Mouse (Mus musculus) liver, embryonic 14.5 days (tissue): Measurements from ENCODE around the gene Dedd2. TPM values are rescaled to one million over a fixed set of nuclear protein-coding genes. Genes with fewer than 3 reads are reported as not detected.
A peak's percentile ranks its signal among the peaks of the same experiment; 100 is the strongest.

Source experiments
- ATAC-seq: fragments of 200-750 bp; cut with Nextera tagmentation; 2 replicates; pipeline ENCODE4 v1.8.0; 2017; ENCODE audit warnings: moderate number of reproducible peaks, mild to moderate bottlenecking, moderate library complexity; ENCODE audit not compliant: insufficient read depth
- DNase-seq, 3 experiments: peaks; one replicate each; pipeline ENCODE4 v3.0.0-alpha.2; 2012 to 2013; ENCODE audit warnings: low read depth in 3 of 3, low spot score in 3 of 3
- H3K27ac ChIP-seq: fragments of 300-500 bp; sonication (generic); 2 replicates; pipeline ENCODE4 v1.5.1; 2014; ENCODE audit warnings: moderate library complexity, mild to moderate bottlenecking, control low read depth, inconsistent platforms
- H3K27me3 ChIP-seq: fragments of 300-500 bp; sonication (generic); 2 replicates; pipeline ENCODE4 v1.6.1; 2014; ENCODE audit warnings: mild to moderate bottlenecking, low read length, moderate library complexity; ENCODE audit not compliant: control insufficient read depth, insufficient read depth
- H3K36me3 ChIP-seq: fragments of 300-500 bp; sonication (generic); replicated peaks from 2 replicates; pipeline ENCODE4 v1.6.1; 2014; ENCODE audit warnings: low read depth; ENCODE audit not compliant: control insufficient read depth, insufficient read depth
- H3K4me1 ChIP-seq, 2 experiments: fragments of 200-500 bp in 1 of 2; fragments of 300-500 bp in 1 of 2; sonication (generic) in 1 of 2; replicated peaks; 2 replicates each; pipeline ENCODE4 v1.6.1; 2012 to 2014; ENCODE audit warnings: antibody characterized with exemption in 1 of 2, inconsistent platforms in 1 of 2, low read length in 1 of 2; ENCODE audit not compliant: control insufficient read depth in 2 of 2, insufficient read depth in 2 of 2
- H3K4me2 ChIP-seq: fragments of 300-500 bp; sonication (generic); 2 replicates; pipeline ENCODE4 v1.6.1; 2014; ENCODE audit warnings: low read depth, mild to moderate bottlenecking, control low read depth, moderate library complexity
- H3K4me3 ChIP-seq, 2 experiments: fragments of 200-500 bp in 1 of 2; fragments of 300-500 bp in 1 of 2; sonication (generic) in 1 of 2; 2 replicates each; pipeline ENCODE4 v1.5.1; 2012 to 2014; ENCODE audit warnings: low read depth in 2 of 2, low read length in 2 of 2, mild to moderate bottlenecking in 2 of 2, control low read depth in 1 of 2, inconsistent platforms in 1 of 2, moderate library complexity in 1 of 2; ENCODE audit not compliant: insufficient read depth in 1 of 2
- H3K9ac ChIP-seq: fragments of 300-500 bp; sonication (generic); replicated peaks from 2 replicates; pipeline ENCODE4 v1.6.1; 2014; ENCODE audit warnings: mild to moderate bottlenecking, control low read depth, moderate library complexity
- H3K9me3 ChIP-seq: fragments of 300-500 bp; sonication (generic); 2 replicates; pipeline ENCODE4 v1.6.1; 2016; ENCODE audit warnings: low read length, mixed read lengths; ENCODE audit not compliant: control insufficient read depth
- CTCF ChIP-seq: IDR thresholded peaks from 2 replicates; pipeline ENCODE4 v1.5.1; 2016; ENCODE audit warnings: antibody characterized with exemption, low read depth, control low read depth
- EP300 ChIP-seq: IDR thresholded peaks from 2 replicates; pipeline ENCODE4 v1.6.1; 2016; ENCODE audit warnings: antibody characterized with exemption, low read depth
- WGBS: fragments of 180-500 bp; shearing (Covaris S2); extraction: QIAGEN DNeasy Blood & Tissue Kit; methylation state at CpG from one replicate; pipeline ENCODE4 v1.1.7; 2014; ENCODE audit not compliant: insufficient replicate concordance; 5-methylcytosine and 5-hydroxymethylcytosine counted together
- polyA plus RNA-seq, 2 experiments: library from polyadenylated mRNA; depleted of rRNA in 1 of 2; stranded (reverse) in 1 of 2; unstranded in 1 of 2; fragments of >200 nt; fragmentation: Nextera tagmentation in 1 of 2; extraction: Ambion mirVana in 1 of 2; gene quantifications; 2 replicates each; pipeline versions ENCODE4 v1.2.1 to v1.2.3; 2012 to 2014

The Dedd2 gene
- polyA plus RNA-seq, 2 experiments, result 20.8 to 26.9 TPM

GRCm38 (mm10) chr7:25237249-25238014 lies 17.0 kb upstream of the Dedd2 start, which contains the start of gene Gsk3a:
Gene Gsk3a (minus strand): TSS chr7:25237851.
- H3K4me3 ChIP-seq, result peak within 1 kb of the TSS; percentile 93 to 99
- peaks cover 21% of the 10 kb centered on the region for H3K36me3 ChIP-seq
- H3K4me1 ChIP-seq, result peaks cover 9 to 15% of the 10 kb centered on the region in 2 experiments
- no peaks in the 10 kb centered on the region for H3K27me3 ChIP-seq
- H3K4me2 ChIP-seq, result peak within 1 kb of the TSS; percentile 95
- H3K9me3 ChIP-seq, result no peaks in the 10 kb centered on the region
- DNase-seq, result peak; percentile 95 to 98 (median 98)
- TF ChIP-seq CTCF, result no peak
- no peak for TF ChIP-seq EP300
- under 1% methylated on average over 76 of the region's 76 CpGs for WGBS
- peak within 1 kb of the TSS; percentile 91 for H3K27ac ChIP-seq
- peak; percentile 81 for ATAC-seq
- H3K9ac ChIP-seq, result peak within 1 kb of the TSS; percentile 93

- no peak overlapping the region for H3K27ac ChIP-seq
- no peaks in the 10 kb centered on the region for H3K27me3 ChIP-seq
- DNase-seq, result no peak
- peaks cover 40% of the 10 kb centered on the region for H3K36me3 ChIP-seq
- H3K4me3 ChIP-seq, result peak overlapping the region in 1 of 2 experiments; percentile 93; a peak in 1 of 4 replicates
- H3K4me1 ChIP-seq, result peaks cover 9 to 15% of the 10 kb centered on the region in 2 experiments
- no peaks in the 10 kb centered on the region for H3K9me3 ChIP-seq
- peak overlapping the region; percentile 95 for H3K4me2 ChIP-seq
- WGBS, result 90% methylated on average over 5 of the region's 5 CpGs
- TF ChIP-seq CTCF (no peak), EP300 (no peak)
- ATAC-seq, result no peak
- peak overlapping the region; percentile 93 for H3K9ac ChIP-seq
Observed at GRCm38 (mm10) chr7:25235526-25235925, 15.1 kb upstream of the Dedd2 start.

DNA sequence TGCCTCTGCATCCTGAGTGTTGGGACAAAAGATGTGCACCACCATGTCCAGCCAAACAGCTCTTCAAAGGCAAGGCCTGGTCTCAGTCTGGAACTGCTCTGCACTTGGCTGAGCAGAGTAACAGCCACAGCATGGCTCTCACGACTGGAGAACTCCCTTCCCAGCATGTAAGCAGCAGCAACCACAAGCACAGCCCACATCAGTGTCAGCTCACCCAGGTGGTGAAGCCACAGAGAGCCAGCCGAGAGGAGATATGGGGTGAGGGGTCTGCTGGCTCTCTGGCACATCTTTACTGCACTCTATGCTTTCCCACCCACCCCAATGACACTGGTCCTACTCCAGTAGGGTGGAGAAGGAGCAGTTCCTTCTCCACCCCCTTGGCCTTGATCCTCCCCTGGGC lies 12.6 kb upstream of the Dedd2 start:
- ATAC-seq (no peak), DNase-seq (no peak)
- WGBS, result 56% methylated on average over 2 of the region's 2 CpGs
- no peak overlapping the region for H3K9ac ChIP-seq
- H3K4me3 ChIP-seq, result no peak overlapping the region
- H3K9me3 ChIP-seq, result no peaks in the 10 kb centered on the region
- H3K36me3 ChIP-seq, result peaks cover 64% of the 10 kb centered on the region
- no peaks in the 10 kb centered on the region for H3K27me3 ChIP-seq
- TF ChIP-seq EP300 (no peak), CTCF (no peak)
- H3K27ac ChIP-seq, result no peak overlapping the region
- no peak overlapping the region for H3K4me2 ChIP-seq
- peaks cover 9 to 12% of the 10 kb centered on the region in 2 experiments for H3K4me1 ChIP-seq

DNA sequence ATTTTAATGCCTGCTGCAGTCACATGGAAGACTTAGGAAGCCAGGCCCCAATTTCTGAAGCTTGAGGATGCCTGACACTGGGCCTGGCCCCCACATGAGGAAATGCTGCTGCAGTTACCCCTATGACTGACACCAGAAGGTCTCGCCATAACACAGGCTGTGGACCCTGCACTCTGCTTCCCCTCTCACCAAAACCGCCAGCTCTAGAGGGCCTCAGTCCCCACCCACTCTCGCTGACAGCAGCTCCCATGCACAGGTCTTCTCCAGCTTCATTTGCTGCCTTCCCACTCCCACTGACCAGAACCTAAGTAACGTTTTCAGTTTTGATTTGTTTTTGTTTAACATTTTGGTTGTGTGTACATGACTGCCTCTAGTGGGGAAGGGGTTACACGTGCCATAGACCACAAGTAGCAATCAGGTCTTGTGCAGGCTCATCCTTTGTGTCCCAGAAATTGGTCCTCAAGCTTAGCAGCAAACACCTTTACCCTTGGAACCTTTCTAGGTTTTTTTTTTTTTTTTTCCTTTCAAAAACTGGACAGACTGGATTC lies 11.8 kb upstream of the Dedd2 start:
- TF ChIP-seq CTCF, result no peak
- TF ChIP-seq EP300, result no peak
- no peak overlapping the region for H3K27ac ChIP-seq
- ATAC-seq, result no peak
- no peak for DNase-seq
- H3K4me1 ChIP-seq, result peaks cover 9 to 12% of the 10 kb centered on the region in 2 experiments
- H3K9me3 ChIP-seq, result no peaks in the 10 kb centered on the region
- no peaks in the 10 kb centered on the region for H3K27me3 ChIP-seq
- H3K4me2 ChIP-seq, result no peak overlapping the region
- peaks cover 73% of the 10 kb centered on the region for H3K36me3 ChIP-seq
- no peak overlapping the region for H3K9ac ChIP-seq
- WGBS, result 55% methylated on average over 5 of the region's 5 CpGs
- H3K4me3 ChIP-seq, result no peak overlapping the region

GRCm38 (mm10) chr7:25230690-25231285 lies 10.4 kb upstream of the Dedd2 start:
- Histone ChIP-seq H3K4me2 (no peak overlapping the region), H3K4me1 (peaks cover 0 to 6% of the 10 kb centered on the region in 2 experiments; a peak in 2 of 4 replicates), H3K27ac (no peak overlapping the region), H3K4me3 (no peak overlapping the region), H3K9me3 (no peaks in the 10 kb centered on the region), H3K9ac (no peak overlapping the region), H3K27me3 (no peaks in the 10 kb centered on the region), H3K36me3 (peaks cover 87% of the 10 kb centered on the region)
- no peak for TF ChIP-seq CTCF
- TF ChIP-seq EP300, result no peak
- ATAC-seq (no peak; the same call in 1 of the 2 replicates), DNase-seq (no peak)
- 78% methylated on average over 9 of the region's 9 CpGs for WGBS
